Mouse (Mus musculus): ENCODE results near the gene Msrb3.

Gene Msrb3

DNA sequence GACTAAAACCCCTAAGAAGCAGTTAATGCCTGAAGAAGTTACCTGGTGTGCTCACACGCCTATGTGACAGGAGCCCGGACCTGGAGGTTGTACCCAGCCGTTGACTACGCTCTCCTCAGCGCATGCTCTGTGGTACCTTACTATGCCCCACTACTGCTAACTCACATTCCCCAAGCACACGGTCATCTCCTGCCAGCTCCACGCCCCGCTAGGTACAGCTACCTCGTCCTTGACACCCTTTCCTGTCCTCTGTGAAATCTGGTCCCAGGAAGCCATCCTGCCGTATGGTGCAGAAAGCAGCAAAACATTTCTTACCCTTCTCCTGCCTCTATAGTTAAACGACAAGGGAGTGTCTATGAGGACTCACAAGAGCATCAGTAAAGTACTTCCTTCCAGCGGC, 37.2 kb downstream of the Msrb3 start:
- no peak for DNase-seq (ENCODE audit: low read depth, low spot score)

DNA sequence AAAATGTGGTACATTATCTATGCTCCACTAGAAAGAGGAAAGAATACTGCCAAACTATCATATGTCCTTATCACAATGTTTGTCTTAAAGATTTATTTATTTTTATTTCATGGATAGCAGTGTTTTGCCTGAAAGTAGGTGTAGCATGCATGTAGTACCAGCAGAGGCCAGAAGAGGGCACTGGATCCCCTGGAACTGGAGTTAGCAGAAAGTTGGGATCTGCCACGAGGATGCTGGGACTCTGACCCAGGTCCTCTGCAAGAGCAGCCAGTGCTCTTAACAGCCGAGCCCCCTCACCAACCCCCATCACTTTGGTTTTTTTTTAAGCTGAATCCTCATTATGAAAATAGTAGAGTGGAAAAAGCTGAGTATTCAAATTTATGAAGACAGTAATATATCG, 37.7 kb downstream of the Msrb3 start:
- DNase-seq (ENCODE audit: low read depth, low spot score), result peak; percentile 47

DNA sequence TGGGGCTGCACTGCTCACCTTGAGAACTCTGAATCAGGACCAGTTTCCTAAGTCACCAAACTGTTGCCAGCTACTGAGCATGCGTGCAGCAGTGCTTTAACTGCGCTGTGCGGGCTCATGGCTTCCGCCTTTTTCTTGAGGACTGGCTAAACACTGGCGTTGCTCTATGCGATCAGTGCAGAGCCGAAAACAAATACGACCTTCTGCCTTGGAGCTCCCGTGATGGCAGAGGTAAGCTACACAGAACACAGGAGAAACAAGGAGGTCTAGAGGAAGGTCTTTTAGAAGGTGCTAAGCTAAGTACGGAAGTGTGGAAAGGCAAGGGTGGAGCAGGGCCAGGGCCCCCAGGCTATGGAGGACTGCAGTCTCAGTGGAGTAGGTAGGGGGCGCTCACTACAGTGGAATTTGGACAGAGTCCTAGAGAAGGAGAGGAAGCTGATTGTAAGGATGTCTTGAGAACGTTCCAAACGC, 41.3 kb downstream of the Msrb3 start:
- DNase-seq (ENCODE audit: low read depth, low spot score), result peak; percentile 73

DNA sequence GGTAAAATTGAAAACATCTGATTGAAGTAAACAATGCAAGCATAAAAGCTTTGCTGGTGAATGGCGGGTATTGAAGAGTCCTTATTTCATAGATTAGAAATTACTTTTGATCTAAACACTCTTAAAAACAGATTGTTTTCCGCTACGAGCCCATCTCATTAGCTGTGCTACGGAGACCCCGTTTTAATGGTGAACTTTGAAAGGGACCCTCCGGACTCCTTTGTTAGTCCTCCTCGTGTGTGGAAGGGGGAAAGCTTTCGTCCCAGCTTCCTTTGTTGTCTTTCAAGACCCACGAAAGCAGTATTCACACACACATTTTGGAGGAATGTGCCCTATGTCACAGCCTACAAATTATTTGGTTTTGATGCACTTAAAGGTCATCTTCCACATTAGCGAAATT, 44.6 kb downstream of the Msrb3 start:
- no peak for DNase-seq (ENCODE audit: low read depth, low spot score)

DNA sequence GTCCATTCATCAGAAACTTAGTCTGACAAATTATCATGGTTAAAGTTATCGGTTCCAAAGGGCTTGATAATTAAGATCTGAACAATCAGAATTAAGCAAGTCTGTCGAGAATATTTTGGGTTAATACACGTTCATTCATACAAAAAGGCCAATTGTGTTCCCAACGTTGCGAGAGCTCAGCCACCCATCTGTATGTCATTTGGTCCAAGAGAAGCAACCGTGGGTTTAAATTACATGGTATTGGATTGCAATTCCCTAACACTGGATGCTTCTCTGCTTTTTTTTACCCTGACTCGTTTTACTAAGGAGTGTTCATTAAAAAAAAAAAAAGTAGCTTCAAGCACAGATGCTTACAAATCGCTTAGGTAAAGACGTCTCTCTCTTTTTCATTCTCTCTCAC, 45.1 kb downstream of the Msrb3 start:
- DNase-seq (ENCODE audit: low read depth, low spot score), result no peak

DNA sequence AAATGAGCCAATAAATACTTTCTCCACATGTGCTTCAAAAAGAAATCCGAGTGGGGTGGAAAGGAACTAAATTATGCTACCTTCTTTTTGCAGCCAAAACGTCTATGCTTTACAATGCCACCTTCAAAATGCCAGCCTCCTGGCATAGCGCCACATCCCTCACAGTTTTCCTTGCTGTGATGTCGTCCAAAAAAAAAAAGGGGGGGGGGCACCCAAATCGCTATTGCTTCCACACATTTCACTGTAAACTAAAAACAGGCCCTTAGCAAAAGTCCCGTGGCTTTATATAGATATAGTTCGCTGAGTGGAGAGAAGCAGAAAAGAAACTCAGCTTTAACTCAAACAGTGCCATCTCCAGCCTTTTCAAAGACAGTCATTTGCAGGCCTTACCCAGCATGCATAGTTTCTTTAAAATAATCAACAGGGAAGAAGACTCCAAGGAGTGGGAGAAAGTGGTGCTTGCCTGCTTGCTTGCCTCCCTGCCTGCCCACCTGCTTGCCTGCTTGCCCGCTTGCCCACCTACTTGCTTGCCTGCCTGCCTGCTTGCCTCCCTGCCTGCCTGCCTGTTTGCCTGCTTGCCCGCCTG, 47.6 kb downstream of the Msrb3 start:
- DNase-seq (ENCODE audit: low read depth, low spot score), result no peak

DNA sequence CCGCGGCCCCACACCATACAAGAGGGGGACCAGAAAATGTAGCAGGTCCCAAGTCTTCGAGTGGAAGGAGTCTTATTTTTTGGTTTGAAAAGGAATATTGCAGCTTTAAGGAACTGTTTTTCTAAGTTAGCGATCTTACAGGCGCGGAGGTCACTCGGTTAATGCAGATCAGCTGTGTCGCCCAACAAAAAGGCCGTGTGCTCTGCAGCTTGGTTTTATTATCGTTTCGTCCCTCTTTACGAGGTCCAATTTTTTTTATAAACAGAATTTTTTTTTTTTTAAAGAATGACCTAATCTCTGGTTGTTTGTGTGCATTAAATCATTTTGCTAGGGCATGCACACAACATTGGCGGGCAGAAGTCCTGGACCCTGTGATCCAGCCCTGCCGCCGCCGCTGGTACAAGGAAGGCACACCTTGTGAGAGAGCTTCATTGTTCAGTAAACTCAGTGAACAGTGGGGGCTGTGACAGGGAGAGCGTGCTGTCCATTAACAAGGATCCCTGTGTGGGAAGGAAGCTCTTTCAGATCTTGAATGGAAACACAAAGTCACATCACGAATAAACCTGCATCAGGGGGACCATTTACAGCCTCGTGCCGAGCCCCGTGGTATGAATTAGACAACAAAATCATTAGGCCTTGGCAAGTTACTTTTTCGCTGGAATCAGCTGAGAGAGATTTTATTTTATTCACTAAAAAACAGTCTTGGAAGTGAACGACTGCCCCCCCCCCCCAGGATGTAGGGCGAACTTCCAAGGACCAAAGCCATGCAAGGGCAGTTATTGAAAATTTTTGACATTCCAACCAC, 48.3 kb downstream of the Msrb3 start:
- DNase-seq (ENCODE audit: low read depth, low spot score), result no peak

DNA sequence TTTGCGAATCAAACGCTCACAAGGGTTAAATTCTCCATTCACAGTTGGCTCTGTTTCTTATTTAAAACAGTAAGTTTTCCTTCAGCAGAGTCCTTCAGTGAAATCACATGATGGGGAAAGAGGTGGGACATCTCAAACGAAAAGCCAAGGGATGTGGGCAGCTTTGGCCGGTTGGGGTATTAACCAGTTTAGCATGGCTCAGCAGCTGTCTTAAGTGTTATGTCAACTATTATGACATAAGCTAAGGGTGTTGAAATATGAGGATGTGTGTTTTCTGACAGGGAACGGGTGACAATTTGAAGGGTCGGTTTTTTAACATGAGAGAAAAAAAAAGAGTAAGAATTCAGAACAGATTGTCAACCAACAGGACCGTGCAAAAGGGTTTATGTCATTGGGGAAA, 50.2 kb downstream of the Msrb3 start:
- no peak for DNase-seq (ENCODE audit: low read depth, low spot score)

DNA sequence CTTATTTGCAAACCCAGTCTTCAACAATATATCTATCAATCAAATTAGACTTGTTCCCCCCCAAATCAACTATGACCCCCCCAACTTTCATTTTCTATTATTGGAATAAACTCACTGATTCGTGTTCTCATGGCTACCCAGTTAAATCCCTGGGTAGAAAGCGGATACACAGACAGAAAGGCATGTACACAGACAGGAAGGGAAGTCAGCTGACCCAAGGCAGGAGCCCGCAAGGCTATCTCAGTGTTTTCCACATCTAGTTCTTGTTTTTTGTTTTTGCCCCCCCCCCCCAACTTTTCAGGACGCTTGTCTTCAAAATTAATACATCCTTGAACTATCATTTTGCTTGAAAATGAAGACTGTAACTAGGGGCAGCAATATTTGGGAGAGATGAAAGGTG, 51.1 kb downstream of the Msrb3 start:
- no peak for DNase-seq (ENCODE audit: low read depth, low spot score)

DNA sequence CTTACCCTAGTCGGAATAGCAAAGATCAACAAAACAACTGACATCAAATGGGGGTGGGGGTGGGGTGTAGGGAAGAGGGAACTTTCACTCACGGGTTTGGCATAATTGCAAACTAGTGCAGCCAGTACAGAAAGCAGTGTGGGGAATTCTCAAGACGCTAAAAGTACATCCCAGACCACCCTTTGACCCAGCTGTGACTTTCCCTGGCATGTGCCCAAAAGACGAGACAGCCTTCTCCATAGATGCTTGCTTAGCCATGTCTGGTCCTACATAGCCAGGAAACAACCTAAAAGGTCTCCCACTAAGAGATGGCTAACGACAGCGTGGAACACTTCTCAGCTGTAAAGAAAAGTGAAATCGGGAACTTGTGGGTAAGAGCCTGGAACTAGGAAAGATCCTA, 58.9 kb downstream of the Msrb3 start:
- DNase-seq (ENCODE audit: low read depth, low spot score), result no peak

DNA sequence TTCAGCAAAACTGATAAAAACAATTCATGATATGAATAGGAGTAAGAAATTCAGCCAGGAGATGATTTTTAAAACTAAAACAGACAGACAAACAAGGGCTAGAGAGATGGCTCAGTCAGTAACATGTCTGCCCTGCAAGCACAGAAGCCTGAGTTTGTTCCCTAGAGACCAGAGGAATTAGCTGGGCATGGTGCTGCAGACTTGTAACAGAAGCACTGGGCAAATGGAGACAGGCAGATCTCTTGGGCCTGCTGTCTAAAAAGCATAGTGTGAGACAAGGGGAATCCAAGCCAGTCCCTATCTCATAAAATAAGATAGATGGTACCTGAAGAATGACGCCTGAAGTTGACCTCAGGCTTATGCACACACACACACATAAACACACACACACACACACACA, 64.4 kb downstream of the Msrb3 start:
- DNase-seq (ENCODE audit: low read depth, low spot score), result no peak

DNA sequence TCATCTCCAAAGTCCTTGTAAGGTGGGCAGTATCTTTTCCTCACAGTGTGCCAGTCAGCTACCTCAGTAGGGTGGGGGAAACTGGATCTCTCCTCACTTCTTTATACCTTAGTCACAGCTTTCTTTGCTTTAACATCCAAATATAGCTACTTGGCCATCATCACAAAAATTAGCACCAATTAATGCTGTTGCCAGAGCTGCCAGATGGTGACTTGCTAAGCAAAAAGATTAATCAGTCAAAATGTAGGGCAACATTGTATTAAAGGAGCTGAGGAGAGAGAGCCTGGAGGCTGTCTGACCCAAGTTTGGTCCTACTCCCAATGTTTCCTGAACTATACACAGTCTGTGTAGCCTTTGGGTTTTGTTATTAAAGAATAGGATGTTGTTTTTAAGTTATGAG, 65.1 kb downstream of the Msrb3 start:
- DNase-seq (ENCODE audit: low read depth, low spot score), result no peak

DNA sequence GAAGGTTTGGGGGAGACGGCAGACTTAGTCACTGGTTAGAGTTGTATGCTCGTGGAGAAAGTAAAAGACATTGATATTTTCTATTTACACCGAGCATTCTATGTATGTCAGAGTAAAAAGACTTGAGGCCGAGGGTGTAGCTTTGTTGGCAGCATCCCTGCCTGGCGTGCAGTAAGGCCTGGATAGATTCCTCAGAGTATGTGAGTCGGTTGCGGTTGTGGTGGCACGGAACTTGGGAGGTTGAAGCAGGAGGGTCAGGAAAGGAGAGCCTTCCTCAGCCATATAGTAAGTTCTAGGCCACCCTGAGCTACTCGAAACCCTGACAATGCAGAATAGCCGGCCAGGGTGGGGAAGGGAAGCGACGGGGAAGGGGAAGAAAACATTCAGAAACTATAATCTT, 71.1 kb downstream of the Msrb3 start:
- no peak for DNase-seq (ENCODE audit: low read depth, low spot score)

DNA sequence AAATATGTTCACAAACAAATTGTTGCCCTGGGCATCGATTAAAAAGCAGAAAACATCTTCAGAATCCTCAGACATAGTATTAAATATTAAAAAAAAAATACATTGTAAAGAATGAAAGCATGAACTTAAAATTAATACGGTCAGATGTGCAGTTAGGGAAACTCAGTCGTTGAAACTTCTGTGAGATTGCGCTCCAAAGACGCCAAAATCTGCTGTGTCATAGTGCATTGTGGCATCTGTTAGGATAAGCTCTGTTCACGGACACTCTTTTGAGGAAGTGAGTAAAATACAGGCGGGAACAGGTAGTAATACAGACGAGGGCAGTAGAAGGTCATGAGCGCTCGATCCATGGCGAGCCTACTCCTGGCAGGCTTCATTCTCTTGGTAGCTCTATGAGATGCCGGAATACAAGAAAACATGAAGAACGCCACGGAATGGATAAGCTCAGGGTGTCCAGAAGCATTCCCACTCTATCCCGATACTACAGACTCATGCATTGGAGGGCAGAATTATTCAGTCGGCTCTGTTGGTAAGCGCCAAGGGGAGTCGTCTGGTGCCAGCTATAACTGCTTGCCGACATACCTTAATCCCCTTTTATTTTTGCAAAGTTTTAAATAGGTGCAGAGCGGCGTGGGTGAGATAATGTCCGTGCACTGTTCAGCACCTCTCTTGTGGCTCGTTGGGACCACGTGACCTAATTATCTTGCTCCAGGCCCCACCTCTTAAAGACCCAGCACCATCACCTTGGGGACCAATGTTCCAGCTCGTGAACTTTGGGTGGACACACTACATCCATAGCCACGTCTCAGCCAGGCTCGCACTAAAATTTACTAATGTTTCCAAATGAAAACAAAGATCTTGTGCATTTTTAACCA, 71.9 kb downstream of the Msrb3 start:
- DNase-seq (ENCODE audit: low read depth, low spot score), result no peak

DNA sequence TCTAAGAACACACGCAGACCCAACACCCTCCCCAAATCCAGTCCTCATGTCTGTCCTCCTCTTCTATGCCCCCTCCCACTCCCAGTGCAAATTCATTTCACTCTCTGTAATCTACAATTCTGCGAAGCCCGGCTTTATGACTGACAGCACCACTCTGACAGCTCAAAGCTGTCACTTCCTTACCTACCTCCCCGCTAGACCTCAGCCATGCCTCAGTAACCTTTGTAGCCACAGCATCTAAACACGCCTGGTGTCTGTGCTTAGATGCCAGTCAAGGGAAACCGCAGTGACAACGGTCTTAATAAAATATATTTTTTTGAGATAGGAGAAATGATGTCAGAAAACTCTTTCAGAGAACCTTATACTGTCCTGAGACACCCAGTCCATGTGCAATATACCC, 72.5 kb downstream of the Msrb3 start:
- no peak for DNase-seq (ENCODE audit: low read depth, low spot score)

DNA sequence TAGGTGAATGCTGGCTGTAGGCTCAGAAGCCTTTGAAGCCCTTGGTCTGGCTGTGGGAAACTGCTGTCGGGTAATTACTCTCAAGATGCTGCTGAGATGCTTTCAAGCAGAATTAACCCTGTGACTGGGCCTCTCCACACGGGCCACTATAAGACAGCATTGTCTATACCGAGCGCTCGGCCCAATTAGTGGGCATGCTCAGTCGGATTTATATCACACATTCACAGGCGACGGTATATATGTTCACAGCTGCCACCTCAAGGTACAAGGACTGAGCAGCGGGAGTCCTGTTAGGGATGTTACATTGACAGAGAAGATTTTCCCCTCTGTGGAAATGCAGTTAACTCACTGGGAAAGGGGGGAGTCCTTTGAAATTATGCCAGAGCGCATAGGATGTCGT, 73.3 kb downstream of the Msrb3 start:
- DNase-seq (ENCODE audit: low read depth, low spot score), result no peak

DNA sequence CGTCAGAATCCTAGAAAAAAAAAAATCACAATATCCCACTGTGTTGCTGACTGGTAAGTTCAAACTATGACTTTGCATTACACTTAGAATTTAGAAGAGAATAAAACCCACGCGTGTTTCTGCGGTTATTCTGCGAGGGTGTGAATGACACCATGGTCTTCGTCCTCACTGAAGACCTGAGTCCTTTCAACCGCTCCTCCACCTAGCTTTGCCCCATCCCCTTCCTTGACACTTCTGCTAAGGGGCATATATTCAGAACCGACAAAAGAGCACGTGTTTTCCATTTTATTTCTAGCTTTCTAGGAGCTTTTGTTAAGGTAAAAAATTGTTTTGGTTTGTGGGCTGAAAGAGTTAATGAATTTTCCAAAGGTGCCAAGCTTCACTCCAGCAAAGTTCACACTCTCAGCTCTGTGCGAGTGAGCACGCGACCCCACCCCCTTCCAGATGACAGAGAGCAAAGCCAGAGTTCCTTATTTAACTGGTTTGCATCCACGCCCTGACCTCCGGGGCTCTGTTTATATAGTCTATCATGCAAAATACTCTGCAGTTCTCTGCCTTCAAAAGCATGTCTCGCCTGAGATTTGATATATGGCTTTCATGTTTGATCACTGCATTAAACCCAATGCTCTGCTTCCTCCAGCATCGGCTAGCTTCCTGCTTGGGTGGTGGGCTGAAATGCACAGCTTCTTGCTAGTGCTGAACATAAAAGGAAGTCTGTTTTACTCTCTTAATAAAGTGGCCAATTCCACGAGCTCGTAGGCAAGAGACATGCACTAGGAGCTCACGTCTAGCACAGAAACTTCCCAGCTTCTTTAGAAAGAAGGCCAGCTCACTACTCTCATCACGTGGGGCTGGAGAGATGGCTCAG, 77.2 kb downstream of the Msrb3 start:
- no peak for DNase-seq (ENCODE audit: low read depth, low spot score)

DNA sequence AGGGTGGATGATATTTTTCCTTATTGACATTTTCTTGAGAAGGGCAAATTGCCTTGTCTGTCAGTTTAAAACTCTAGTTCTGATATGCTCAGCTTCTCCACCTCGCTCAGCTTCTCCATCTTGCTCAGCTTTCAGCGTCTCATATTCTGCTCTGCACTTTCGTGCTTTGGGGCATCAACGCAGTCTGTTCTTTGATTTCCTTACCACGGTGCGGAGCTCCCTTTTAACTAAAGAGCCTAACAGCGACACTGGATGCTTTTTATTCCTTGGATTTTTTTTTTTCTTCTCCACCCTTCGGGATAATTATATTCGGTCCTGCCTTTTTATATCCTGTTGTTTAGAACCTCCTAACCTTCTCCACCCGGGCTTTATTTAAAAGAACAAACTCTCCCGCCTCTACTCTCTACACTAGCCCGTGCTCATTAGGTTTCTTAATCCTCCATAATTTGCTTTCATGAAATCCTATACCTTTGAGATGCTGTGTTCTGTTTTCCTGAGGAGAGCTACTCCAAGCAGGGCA, 78.1 kb downstream of the Msrb3 start:
- no peak for DNase-seq (ENCODE audit: low read depth, low spot score)

DNA sequence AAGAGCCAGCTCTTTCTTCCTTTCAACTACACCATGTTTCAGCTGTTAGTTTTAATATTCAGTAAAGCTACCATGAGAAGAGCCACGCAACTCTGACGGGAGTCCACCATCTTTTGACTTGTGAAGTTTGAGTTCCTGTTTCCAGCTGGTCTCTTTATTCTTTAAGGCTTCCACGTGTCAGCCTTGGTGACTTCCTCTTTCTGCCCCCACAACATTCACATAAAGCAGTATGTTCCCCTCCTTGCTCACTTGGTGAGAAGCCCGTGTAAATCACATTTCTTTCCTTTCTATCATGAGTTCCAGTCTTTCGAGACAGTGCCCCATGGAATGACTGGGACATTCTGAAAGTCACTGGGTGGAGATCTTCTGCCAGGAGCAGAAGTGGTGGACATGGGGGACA, 83.6 kb downstream of the Msrb3 start:
- no peak for DNase-seq (ENCODE audit: low read depth, low spot score)

DNA sequence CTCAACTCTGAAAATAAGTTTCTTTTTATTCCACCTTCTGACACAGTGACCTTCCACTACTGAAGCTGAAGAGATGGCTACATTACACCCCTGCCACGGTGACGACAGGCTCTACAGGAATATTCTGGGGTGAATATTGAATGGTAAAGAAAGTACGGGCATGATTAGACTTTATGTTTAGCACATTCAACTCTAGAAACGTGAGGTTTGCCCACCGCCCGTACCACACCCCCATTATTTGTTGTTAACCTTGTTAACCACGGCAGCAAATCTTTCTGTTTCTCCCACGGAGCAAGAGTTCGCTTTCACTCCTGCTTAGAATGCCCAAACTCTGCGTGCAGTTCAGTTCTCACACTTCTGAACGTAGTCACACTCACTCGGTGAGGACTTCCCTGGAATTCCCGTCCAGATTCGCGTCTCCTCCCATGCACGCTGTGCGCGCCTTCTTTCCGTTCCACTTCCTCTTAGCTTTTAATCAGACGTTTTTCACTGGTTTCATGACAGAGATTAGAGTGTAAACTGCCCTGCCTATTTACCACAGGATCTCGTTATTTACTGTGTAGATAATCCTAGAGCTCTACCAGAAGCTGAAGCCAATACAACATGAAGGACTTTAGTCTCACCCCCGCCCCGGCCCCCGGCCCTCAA, 87.0 kb downstream of the Msrb3 start:
- DNase-seq (ENCODE audit: low read depth, low spot score), result no peak

Measured in CD4-positive, CD25-positive, alpha-beta regulatory T cell, adult 2 months (primary cell).